Mouse (Mus musculus) G1E (cell line): ENCODE data around the gene Dach1.

Experiments
- CTCF ChIP-seq: IDR thresholded peaks from 2 replicates; pipeline ENCODE4 v1.5.1; 2012; ENCODE audit warnings: low read depth, low read length, inconsistent platforms, mixed read lengths
- GATA1 ChIP-seq: IDR thresholded peaks from 2 replicates; pipeline ENCODE4 v1.6.1; 2012; ENCODE audit warnings: borderline replicate concordance, low read length, inconsistent platforms, mixed read lengths
- GATA2 ChIP-seq: IDR thresholded peaks from 2 replicates; pipeline ENCODE4 v1.6.1; 2012; ENCODE audit warnings: low read depth, low read length, inconsistent platforms, borderline replicate concordance
- POLR2AphosphoS5 ChIP-seq: IDR thresholded peaks from 2 replicates; pipeline ENCODE4 v1.6.1; 2012; ENCODE audit warnings: low read depth, low read length, inconsistent platforms; ENCODE audit not compliant: insufficient replicate concordance

DNA sequence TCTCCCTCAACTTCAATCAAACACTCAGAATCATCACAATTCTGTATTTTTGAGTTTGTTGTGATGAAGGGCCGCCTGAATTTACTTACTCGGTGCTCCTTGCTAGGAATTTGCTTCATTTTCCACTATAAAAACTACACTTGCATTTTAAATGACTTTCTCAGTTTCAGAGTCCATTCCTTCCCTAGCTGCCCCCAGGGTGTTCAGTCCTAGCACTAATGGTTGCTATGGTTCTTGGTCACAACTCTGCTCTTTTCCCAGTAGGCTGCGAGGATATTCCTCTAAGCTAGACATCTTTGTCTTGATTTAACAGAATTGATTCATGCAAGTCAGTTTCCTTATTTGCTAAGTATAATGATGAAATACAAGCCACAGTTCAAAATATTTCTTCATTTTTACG lies 319.1 kb downstream of the Dach1 start:
- TF ChIP-seq CTCF: no peak
- no peak for TF ChIP-seq GATA1
- TF ChIP-seq GATA2: no peak
- no peak for TF ChIP-seq POLR2AphosphoS5
